Comparison of ENCODE assay signal across 8 mouse cellular contexts in the genomic region with DNA sequence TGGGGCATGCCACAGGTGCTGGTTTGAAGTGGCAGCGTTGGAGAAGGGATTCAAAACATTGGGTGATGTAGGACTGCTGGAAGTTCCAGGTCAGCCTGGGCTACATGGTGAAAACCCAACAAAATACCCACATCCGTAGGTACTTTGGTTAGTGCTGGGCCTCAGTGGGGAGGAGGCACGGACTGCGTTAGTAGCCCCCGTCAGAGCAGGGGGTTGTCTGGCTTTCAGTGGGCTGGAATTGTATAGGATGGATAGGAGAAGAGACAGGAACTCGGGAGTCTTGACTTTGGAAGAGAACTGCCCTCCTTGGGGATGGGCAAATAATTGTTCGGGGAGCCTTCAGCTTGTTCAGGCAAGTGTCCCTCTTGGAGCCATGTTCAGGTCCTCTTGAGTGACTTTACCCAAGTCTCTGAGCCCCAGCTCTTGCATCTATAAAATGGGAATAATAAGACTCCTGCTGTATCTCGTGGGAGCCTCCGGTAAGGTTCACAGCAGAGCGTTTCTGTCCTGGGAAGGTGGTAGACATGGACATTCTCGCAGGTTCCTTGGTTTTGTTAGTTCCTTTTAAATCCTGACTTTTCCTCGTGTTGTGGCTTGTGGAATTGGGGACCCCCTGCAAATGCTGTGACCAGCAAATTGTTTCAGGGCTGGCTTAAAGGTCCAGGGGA. TPM values are rescaled to one million over a fixed set of nuclear protein-coding genes. Genes with fewer than 3 reads are reported as not detected.
DNase-seq lines count a peak whose midpoint lies in the region; ATAC-seq and TF ChIP-seq lines count a peak whose summit lies in the region.

No protein-coding gene starts in this region.

- TF ChIP-seq CTCF in cortical plate, adult 2 months (IDR thresholded peaks at IDR 0.05; ENCODE audit: extremely low read depth, insufficient read depth, low read length): no peak
- TF ChIP-seq CTCF in hindbrain, postnatal 0 days (IDR thresholded peaks at IDR 0.05; ENCODE audit: low read depth): no peak

- DNase-seq in kidney, postnatal 14 days: no peak
- DNase-seq in hindbrain, postnatal 0 days (ENCODE audit: low spot score): no peak
- no peak for DNase-seq in layer of hippocampus, postnatal 25 days (ENCODE audit: extremely low spot score in 1 of 2, low spot score in 1 of 2)
- DNase-seq in urinary bladder, postnatal 25 days (ENCODE audit: low spot score): no peak
- no peak for DNase-seq in gastrocnemius, postnatal 36 days

- 11% methylated on average over 12 of the region's 12 CpGs for WGBS in kidney, embryonic 16.5 days
- WGBS in hindbrain, postnatal 0 days: 8% methylated on average over 12 of the region's 12 CpGs
- 9% methylated on average over 12 of the region's 12 CpGs for WGBS in midbrain, embryonic 16.5 days

- H3K9ac ChIP-seq in kidney, embryonic 16.5 days (replicated peaks; ENCODE audit: low read length): peak overlapping the region; percentile 98
- H3K9ac ChIP-seq in hindbrain, postnatal 0 days (replicated peaks; ENCODE audit: low read length): peak overlapping the region; percentile 99
- H3K9ac ChIP-seq in midbrain, embryonic 16.5 days (ENCODE audit: low read depth, low read length): peak overlapping the region; percentile 99

- no peaks in the 10 kb centered on the region for H3K9me3 ChIP-seq in kidney, embryonic 16.5 days (ENCODE audit: low read length)
- H3K9me3 ChIP-seq in hindbrain, postnatal 0 days (ENCODE audit: low read length): no peaks in the 10 kb centered on the region
- no peaks in the 10 kb centered on the region for H3K9me3 ChIP-seq in midbrain, embryonic 16.5 days (replicated peaks; ENCODE audit: control insufficient read depth, low read length, poor library complexity, severe bottlenecking)

- no peak for TF ChIP-seq POLR2A in cortical plate, adult 2 months (IDR thresholded peaks at IDR 0.05; ENCODE audit: extremely low read depth, insufficient read depth, low read length)

- H3K36me3 ChIP-seq in kidney, embryonic 16.5 days (ENCODE audit: insufficient read depth, low read length): no peaks in the 10 kb centered on the region
- H3K36me3 ChIP-seq in hindbrain, postnatal 0 days (ENCODE audit: insufficient read depth, low read length): no peaks in the 10 kb centered on the region
- H3K36me3 ChIP-seq in midbrain, embryonic 16.5 days (ENCODE audit: control insufficient read depth, insufficient read depth, low read length): no peaks in the 10 kb centered on the region

- peak overlapping the region; percentile 99 for H3K27ac ChIP-seq in kidney, embryonic 16.5 days (ENCODE audit: low read length)
- 0 out of 2 replicates have a peak overlapping the region, but pooled peaks have one; percentile 18 for H3K27ac ChIP-seq in cortical plate, adult 2 months (ENCODE audit: insufficient read depth, low read length)
- peak overlapping the region; percentile 98 for H3K27ac ChIP-seq in hindbrain, postnatal 0 days
- H3K27ac ChIP-seq in midbrain, embryonic 16.5 days (ENCODE audit: low read length): peak overlapping the region; percentile 99

- H3K4me2 ChIP-seq in kidney, embryonic 16.5 days (replicated peaks; ENCODE audit: low read depth, low read length): peak overlapping the region; percentile 86
- H3K4me2 ChIP-seq in hindbrain, postnatal 0 days (ENCODE audit: low read depth, low read length): peak overlapping the region; percentile 88
- peak overlapping the region; percentile 100 for H3K4me2 ChIP-seq in midbrain, embryonic 16.5 days (ENCODE audit: low read length)

- peak overlapping the region; percentile 83 for H3K4me3 ChIP-seq in kidney, embryonic 16.5 days (ENCODE audit: low read length)
- peak overlapping the region; percentile 89 for H3K4me3 ChIP-seq in cortical plate, adult 2 months (ENCODE audit: insufficient read depth, low read length)
- H3K4me3 ChIP-seq in hindbrain, postnatal 0 days (ENCODE audit: low read length): peak overlapping the region; percentile 86
- peak overlapping the region; percentile 93 for H3K4me3 ChIP-seq in midbrain, embryonic 16.5 days (ENCODE audit: low read depth, low read length)

- H3K27me3 ChIP-seq in kidney, embryonic 16.5 days (ENCODE audit: insufficient read depth, low read length): no peaks in the 10 kb centered on the region
- H3K27me3 ChIP-seq in hindbrain, postnatal 0 days (ENCODE audit: insufficient read depth, low read length): no peaks in the 10 kb centered on the region
- no peaks in the 10 kb centered on the region for H3K27me3 ChIP-seq in midbrain, embryonic 16.5 days (ENCODE audit: control insufficient read depth, insufficient read depth, low read depth, low read length)

- peaks cover 61% of the 10 kb centered on the region for H3K4me1 ChIP-seq in kidney, embryonic 16.5 days (ENCODE audit: insufficient read depth, low read length)
- H3K4me1 ChIP-seq in cortical plate, adult 2 months (ENCODE audit: control insufficient read depth, insufficient read depth, low read length): peaks cover 19% of the 10 kb centered on the region
- H3K4me1 ChIP-seq in hindbrain, postnatal 0 days (ENCODE audit: insufficient read depth, low read length): peaks cover 44% of the 10 kb centered on the region
- peaks cover 60% of the 10 kb centered on the region for H3K4me1 ChIP-seq in midbrain, embryonic 16.5 days (ENCODE audit: control insufficient read depth, insufficient read depth, low read length)

- intact Hi-C loops in gastrocnemius, postnatal 36 days (cut with DNase I): loop anchor here (5.0 kb wide), 1 partner anchor 85 kb away; a partner anchor contains a TSS

- ATAC-seq in kidney, embryonic 16.5 days (ENCODE audit: low FRiP score, low TSS enrichment): no peak
- no peak for ATAC-seq in hindbrain, postnatal 0 days
- no peak; the same call in 1 of the 2 replicates for ATAC-seq in midbrain, embryonic 16.5 days

RNA-seq across cellular contexts. Expression of a gene that starts 1.6 kb away (rescaled TPM):
- polyA plus RNA-seq in kidney, embryonic 16.5 days (2015; fragmentation: Nextera tagmentation; extraction: Ambion mirVana): 30.3 and 30.4 TPM in 2 replicates
- 97.6 and 99.1 TPM in 2 replicates for polyA plus RNA-seq in cortical plate, adult 2 months (2012; rRNA removed)
- total RNA-seq in hindbrain, postnatal 0 days (2014; rRNA removed): 188 and 206 TPM in 2 replicates
- polyA plus RNA-seq in hindbrain, postnatal 0 days (2015; fragmentation: Nextera tagmentation; extraction: Ambion mirVana): 44.8 and 55.9 TPM in 2 replicates
- 69.8 and 77.9 TPM in 2 replicates for polyA plus RNA-seq in midbrain, embryonic 16.5 days (2015; fragmentation: Nextera tagmentation; extraction: Ambion mirVana)
- total RNA-seq in layer of hippocampus, postnatal 25 days (2021): 100 to 1,000 TPM; 248 to 275 TPM
- total RNA-seq in gastrocnemius, postnatal 36 days (2021): 10 to 100 TPM; 69.4 to 70.1 TPM

RNA-seq across cellular contexts. Expression of a gene that starts 57.2 kb away (rescaled TPM):
- 6.8 and 7.8 TPM in 2 replicates for polyA plus RNA-seq in kidney, embryonic 16.5 days (2015; fragmentation: Nextera tagmentation; extraction: Ambion mirVana)
- polyA plus RNA-seq in cortical plate, adult 2 months (2012; rRNA removed): 34.5 and 36.4 TPM in 2 replicates
- 39.2 and 50.5 TPM in 2 replicates for total RNA-seq in hindbrain, postnatal 0 days (2014; rRNA removed)
- polyA plus RNA-seq in hindbrain, postnatal 0 days (2015; fragmentation: Nextera tagmentation; extraction: Ambion mirVana): 28.2 and 28.3 TPM in 2 replicates
- polyA plus RNA-seq in midbrain, embryonic 16.5 days (2015; fragmentation: Nextera tagmentation; extraction: Ambion mirVana): 25.0 and 28.4 TPM in 2 replicates
- total RNA-seq in layer of hippocampus, postnatal 25 days (2021): 10 to 100 TPM; 23.7 to 24.4 TPM
- total RNA-seq in gastrocnemius, postnatal 36 days (2021): 100 to 1,000 TPM in 1 of 2 experiments, 10 to 100 TPM in 1; 96.9 to 117 TPM

Comparison
In these comparisons a context has a peak if more than half of its experiments do, and no peak if none do; other contexts are left out.
1. H3K27ac ChIP-seq: peak in every context shown above with its lines; median percentile 99 in kidney, embryonic 16.5 days; 99 in midbrain, embryonic 16.5 days; 98 in hindbrain, postnatal 0 days; 18 in cortical plate, adult 2 months.